Mouse (Mus musculus): ENCODE results near the gene Gjc1. TPM values are rescaled to one million over a fixed set of nuclear protein-coding genes. Genes with fewer than 3 reads are reported as not detected.
A peak's percentile ranks its signal among the peaks of the same experiment; 100 is the strongest.

Gene Gjc1
- total RNA-seq, 1 experiment from 2014 or later = not detected

- ATAC-seq (replicated peaks; ENCODE audit: low read depth, poor library complexity, severe bottlenecking) = peak; percentile 72
Observed at GRCm38 (mm10) chr11:102773713-102774611, 45.5 kb downstream of the Gjc1 start.

- no peak for ATAC-seq (replicated peaks; ENCODE audit: low read depth, poor library complexity, severe bottlenecking)
Observed at GRCm38 (mm10) chr11:102772771-102773700, 46.5 kb downstream of the Gjc1 start.

GRCm38 (mm10) chr11:102771916-102772714 is 47.4 kb downstream of the Gjc1 start:
- ATAC-seq (replicated peaks; ENCODE audit: low read depth, poor library complexity, severe bottlenecking) = no peak

GRCm38 (mm10) chr11:102770662-102771435 is 48.7 kb downstream of the Gjc1 start:
- no peak for ATAC-seq (replicated peaks; ENCODE audit: low read depth, poor library complexity, severe bottlenecking)

GRCm38 (mm10) chr11:102769993-102770661 is 49.4 kb downstream of the Gjc1 start:
- ATAC-seq (replicated peaks; ENCODE audit: low read depth, poor library complexity, severe bottlenecking) = no peak

- no peak for ATAC-seq (replicated peaks; ENCODE audit: low read depth, poor library complexity, severe bottlenecking)
Observed at GRCm38 (mm10) chr11:102769141-102769540, 50.4 kb downstream of the Gjc1 start.

GRCm38 (mm10) chr11:102767055-102767670 is 52.3 kb downstream of the Gjc1 start:
- no peak for ATAC-seq (replicated peaks; ENCODE audit: low read depth, poor library complexity, severe bottlenecking)

- ATAC-seq (replicated peaks; ENCODE audit: low read depth, poor library complexity, severe bottlenecking) = no peak
Observed at GRCm38 (mm10) chr11:102765416-102765815, 54.1 kb downstream of the Gjc1 start.

GRCm38 (mm10) chr11:102763009-102763767 is 56.3 kb downstream of the Gjc1 start:
- no peak for ATAC-seq (replicated peaks; ENCODE audit: low read depth, poor library complexity, severe bottlenecking)

- ATAC-seq (replicated peaks; ENCODE audit: low read depth, poor library complexity, severe bottlenecking) = peak; percentile 51
Observed at GRCm38 (mm10) chr11:102762248-102762647, 57.3 kb downstream of the Gjc1 start.

GRCm38 (mm10) chr11:102761309-102762210 is 57.9 kb downstream of the Gjc1 start, which contains the start of gene Adam11:
TSS of gene Adam11 (plus strand) at chr11:102761439.
- ATAC-seq (replicated peaks; ENCODE audit: low read depth, poor library complexity, severe bottlenecking) = 0 out of 2 replicates have a peak, but pooled peaks have one; percentile 3

GRCm38 (mm10) chr11:102760805-102761308 is 58.6 kb downstream of the Gjc1 start:
- ATAC-seq (replicated peaks; ENCODE audit: low read depth, poor library complexity, severe bottlenecking) = no peak

- peak; percentile 70 for ATAC-seq (replicated peaks; ENCODE audit: low read depth, poor library complexity, severe bottlenecking)
Observed at GRCm38 (mm10) chr11:102758977-102759376, 60.5 kb downstream of the Gjc1 start.

GRCm38 (mm10) chr11:102755391-102755790 is 64.1 kb downstream of the Gjc1 start:
- ATAC-seq (replicated peaks; ENCODE audit: low read depth, poor library complexity, severe bottlenecking) = no peak

- ATAC-seq (replicated peaks; ENCODE audit: low read depth, poor library complexity, severe bottlenecking) = peak; percentile 46; the same call in 1 of the 2 replicates
Observed at GRCm38 (mm10) chr11:102754416-102754815, 65.1 kb downstream of the Gjc1 start.
